8 mouse cellular contexts compared by ENCODE assay signal in genomic region chr2:36201756-36202610, GRCm38 (mm10). TPM values are rescaled to one million over a fixed set of nuclear protein-coding genes. Genes with fewer than 3 reads are reported as not detected.
DNase-seq lines count a peak whose midpoint lies in the region; ATAC-seq and TF ChIP-seq lines count a peak whose summit lies in the region.

No protein-coding gene starts in this region.

- H3K4me2 ChIP-seq in kidney, embryonic 15.5 days = peak overlapping the region; percentile 91
- H3K4me2 ChIP-seq in hindbrain, postnatal 0 days (ENCODE audit: low read depth, low read length) = peak overlapping the region; percentile 85
- peak overlapping the region; percentile 99 for H3K4me2 ChIP-seq in myocyte (ENCODE audit: low read depth)

- no peaks in the 10 kb centered on the region for H3K36me3 ChIP-seq in kidney, embryonic 15.5 days
- H3K36me3 ChIP-seq in hindbrain, postnatal 0 days (ENCODE audit: insufficient read depth, low read length) = no peaks in the 10 kb centered on the region
- no peaks in the 10 kb centered on the region for H3K36me3 ChIP-seq in myocyte (ENCODE audit: control insufficient read depth, insufficient read depth)

- H3K27ac ChIP-seq in kidney, embryonic 15.5 days = no peak overlapping the region
- no peak overlapping the region for H3K27ac ChIP-seq in brown adipose tissue, adult 24 weeks (replicated peaks; ENCODE audit: low read depth, low read length)
- peak overlapping the region; percentile 65; the same call in 1 of the 2 replicates for H3K27ac ChIP-seq in hindbrain, postnatal 0 days

- no peak for TF ChIP-seq POLR2A in myocyte (IDR thresholded peaks at IDR 0.05; ENCODE audit: insufficient read length, low read depth)

- no peaks in the 10 kb centered on the region for H3K79me2 ChIP-seq in myocyte (ENCODE audit: control insufficient read depth, insufficient read depth)

- TF ChIP-seq CTCF in hindbrain, postnatal 0 days (IDR thresholded peaks at IDR 0.05; ENCODE audit: low read depth) = no peak

- H3K27me3 ChIP-seq in kidney, embryonic 15.5 days = peaks cover 78% of the 10 kb centered on the region
- no peaks in the 10 kb centered on the region for H3K27me3 ChIP-seq in hindbrain, postnatal 0 days (ENCODE audit: insufficient read depth, low read length)
- no peaks in the 10 kb centered on the region for H3K27me3 ChIP-seq in myocyte (ENCODE audit: control insufficient read depth, insufficient read depth, insufficient read length)

- WGBS in kidney, embryonic 15.5 days = 23% methylated on average over 18 of the region's 18 CpGs
- WGBS in hindbrain, postnatal 0 days = 20% methylated on average over 18 of the region's 18 CpGs

- DNase-seq in kidney, postnatal 25 days = no peak
- DNase-seq in hindbrain, postnatal 0 days (ENCODE audit: low spot score) = no peak
- no peak for DNase-seq in left cerebral cortex, adult 8-10 months (ENCODE audit: low spot score in 2 of 2)
- no peak for DNase-seq in T-cell, adult 2 months (ENCODE audit: low spot score)
- no peak for DNase-seq in ovary, postnatal 10 days (ENCODE audit: low spot score)

- H3K4me3 ChIP-seq in kidney, embryonic 15.5 days (replicated peaks) = peak overlapping the region; percentile 45; the same call in 1 of the 2 replicates
- peak overlapping the region; percentile 14; the same call in 1 of the 2 replicates for H3K4me3 ChIP-seq in brown adipose tissue, adult 24 weeks (ENCODE audit: insufficient read depth, low read depth, low read length)
- peak overlapping the region; percentile 45 for H3K4me3 ChIP-seq in hindbrain, postnatal 0 days (ENCODE audit: low read length)
- peak overlapping the region; percentile 12 for H3K4me3 ChIP-seq in myocyte

- H3K4me1 ChIP-seq in kidney, embryonic 15.5 days = peaks cover 34% of the 10 kb centered on the region
- H3K4me1 ChIP-seq in brown adipose tissue, adult 24 weeks (ENCODE audit: control insufficient read depth, insufficient read depth, insufficient read length, low read length) = peaks cover 6% of the 10 kb centered on the region
- peaks cover 18% of the 10 kb centered on the region for H3K4me1 ChIP-seq in hindbrain, postnatal 0 days (ENCODE audit: insufficient read depth, low read length)

- H3K9me3 ChIP-seq in kidney, embryonic 15.5 days (replicated peaks) = no peaks in the 10 kb centered on the region
- H3K9me3 ChIP-seq in hindbrain, postnatal 0 days (ENCODE audit: low read length) = no peaks in the 10 kb centered on the region

- H3K9ac ChIP-seq in kidney, embryonic 15.5 days = no peak overlapping the region
- no peak overlapping the region; the same call in 1 of the 2 replicates for H3K9ac ChIP-seq in hindbrain, postnatal 0 days (replicated peaks; ENCODE audit: low read length)

- H3ac ChIP-seq in myocyte (ENCODE audit: control insufficient read depth, insufficient read length) = no peak overlapping the region

- ATAC-seq in kidney, embryonic 15.5 days (replicated peaks; ENCODE audit: low FRiP score) = no peak
- ATAC-seq in hindbrain, postnatal 0 days = no peak; the same call in 1 of the 2 replicates

TF ChIP-seq in myocyte, 11 proteins besides CTCF, POLR2A, EP300 and RAD21:
- no peak for TF ChIP-seq E2F4 (IDR thresholded peaks at IDR 0.05; ENCODE audit: insufficient read depth)
- TF ChIP-seq CEBPB (IDR thresholded peaks at IDR 0.05; ENCODE audit: insufficient read depth, poor library complexity, severe bottlenecking) = no peak
- TF ChIP-seq POLR2AphosphoS2 (IDR thresholded peaks at IDR 0.05; ENCODE audit: insufficient read length, low read depth) = no peak
- no peak for TF ChIP-seq MAX (IDR thresholded peaks at IDR 0.05; ENCODE audit: low read depth)
- TF ChIP-seq TCF12 (IDR thresholded peaks at IDR 0.05; ENCODE audit: insufficient read depth, poor library complexity, severe bottlenecking) = no peak
- TF ChIP-seq MYOG (IDR thresholded peaks at IDR 0.05; ENCODE audit: control insufficient read depth in 1 of 3, insufficient read depth in 1 of 3, insufficient read length in 2 of 3, low read depth in 2 of 3) = peak in 1 of 3 experiments; percentile 29
- peak in 2 of 3 experiments; percentile 16 to 29 for TF ChIP-seq MYOD1 (IDR thresholded peaks at IDR 0.05; ENCODE audit: control insufficient read depth in 1 of 3, insufficient read length in 2 of 3, low read depth in 2 of 3)

RNA-seq across cellular contexts. Expression of gene Ptgs1, which starts 28.2 kb away (rescaled TPM):
- 29.2 and 30.6 TPM in 2 replicates for polyA plus RNA-seq in kidney, embryonic 15.5 days (2015; fragmentation: Nextera tagmentation; extraction: Ambion mirVana)
- 1.8 and 2.3 TPM in 2 replicates for polyA plus RNA-seq in brown adipose tissue, adult 24 weeks (2012; ENCODE audit: insufficient read depth, insufficient read length, missing spikeins)
- 6.8 and 8.0 TPM in 2 replicates for total RNA-seq in hindbrain, postnatal 0 days (2014; rRNA removed)
- polyA plus RNA-seq in hindbrain, postnatal 0 days (2015; fragmentation: Nextera tagmentation; extraction: Ambion mirVana) = 7.5 and 7.9 TPM in 2 replicates
- polyA plus RNA-seq in myocyte (2012; fragmentation: generic; extraction: Trizol) = 122 TPM
- 10 to 100 TPM; 23.9 to 31.0 (median 27.8) TPM for total RNA-seq in left cerebral cortex, adult 8-10 months (2022)
